Mouse (Mus musculus) limb, embryonic 11.5 days (tissue): Measurements from ENCODE around the gene Jmjd4. TPM values are rescaled to one million over a fixed set of nuclear protein-coding genes. Genes with fewer than 3 reads are reported as not detected.

Experiments used
- ATAC-seq: fragments of 200-750 bp; cut with Nextera tagmentation; 2 replicates; pipeline ENCODE4 v1.8.0; 2017; ENCODE audit warnings: low read depth; ENCODE audit not compliant: insufficient number of reproducible peaks, low FRiP score, low TSS enrichment
- DNase-seq: peaks from one replicate; pipeline ENCODE4 v3.0.0-alpha.2; 2015; ENCODE audit warnings: low spot score
- H3K27ac ChIP-seq: fragments of 300-500 bp; sonication (generic); replicated peaks from 2 replicates; pipeline ENCODE4 v1.5.1; 2014; ENCODE audit warnings: low read depth, mild to moderate bottlenecking, low read length
- H3K27me3 ChIP-seq: fragments of 300-500 bp; sonication (generic); 2 replicates; pipeline ENCODE4 v1.6.1; 2014; ENCODE audit warnings: mild to moderate bottlenecking, low read length, mixed read lengths; ENCODE audit not compliant: control insufficient read depth, insufficient read depth
- H3K36me3 ChIP-seq: fragments of 300-500 bp; sonication (generic); 2 replicates; pipeline ENCODE4 v1.6.1; 2014; ENCODE audit warnings: mild to moderate bottlenecking, low read length, moderate library complexity, mixed read lengths; ENCODE audit not compliant: control insufficient read depth, insufficient read depth
- H3K4me1 ChIP-seq: fragments of 300-500 bp; sonication (generic); 2 replicates; pipeline ENCODE4 v1.6.1; 2014; ENCODE audit warnings: low read length, mixed read lengths; ENCODE audit not compliant: control insufficient read depth, insufficient read depth
- H3K4me2 ChIP-seq: fragments of 300-500 bp; sonication (generic); 2 replicates; pipeline ENCODE4 v1.6.1; 2014; ENCODE audit warnings: low read depth, mild to moderate bottlenecking, moderate library complexity; ENCODE audit not compliant: severe bottlenecking
- H3K4me3 ChIP-seq: fragments of 300-500 bp; sonication (generic); 2 replicates; pipeline ENCODE4 v1.5.1; 2014; ENCODE audit warnings: low read depth, low read length
- H3K9ac ChIP-seq: fragments of 300-500 bp; sonication (generic); 2 replicates; pipeline ENCODE4 v1.6.1; 2014; ENCODE audit warnings: mild to moderate bottlenecking, low read length
- H3K9me3 ChIP-seq: fragments of 300-500 bp; sonication (generic); 2 replicates; pipeline ENCODE4 v1.6.1; 2016; ENCODE audit warnings: low read length; ENCODE audit not compliant: control insufficient read depth
- WGBS: fragments of 180-500 bp; shearing (Covaris S2); extraction: QIAGEN DNeasy Blood & Tissue Kit; methylation state at CpG from one replicate; pipeline ENCODE4 v1.1.7; 2014; 5-methylcytosine and 5-hydroxymethylcytosine counted together
- polyA plus RNA-seq: library from polyadenylated mRNA; unstranded; fragments of >200 nt; fragmentation: Nextera tagmentation; extraction: Ambion mirVana; gene quantifications from 2 replicates; pipeline ENCODE4 v1.2.1, GENCODE M21; 2014

Jmjd4 gene
- polyA plus RNA-seq, 1 experiment from 2014 or later, result 19.1 TPM

- Histone ChIP-seq H3K36me3 (peaks cover 20% of the 10 kb centered on the region), H3K9me3 (no peaks in the 10 kb centered on the region), H3K4me2 (peak overlapping the region; percentile 77), H3K27ac (peak overlapping the region; percentile 92), H3K4me3 (peak overlapping the region; percentile 92), H3K9ac (peak overlapping the region; percentile 86), H3K4me1 (peaks cover 14% of the 10 kb centered on the region), H3K27me3 (no peaks in the 10 kb centered on the region)
- ATAC-seq, result peak; percentile 93
- peak; percentile 96 for DNase-seq
- under 1% methylated on average over 71 of the region's 71 CpGs for WGBS
Measured at GRCm38 (mm10) chr11:59505839-59506712, 56.2 kb downstream of the Jmjd4 start.

GRCm38 (mm10) chr11:59506713-59507074 lies 56.8 kb downstream of the Jmjd4 start:
- Histone ChIP-seq H3K4me2 (peak overlapping the region; percentile 77), H3K27ac (peak overlapping the region; percentile 92), H3K9me3 (no peaks in the 10 kb centered on the region), H3K36me3 (peaks cover 18% of the 10 kb centered on the region), H3K9ac (peak overlapping the region; percentile 86), H3K4me3 (peak overlapping the region; percentile 92), H3K4me1 (peaks cover 14% of the 10 kb centered on the region), H3K27me3 (no peaks in the 10 kb centered on the region)
- under 1% methylated on average over 14 of the region's 14 CpGs for WGBS
- no peak for DNase-seq
- ATAC-seq, result 0 out of 2 replicates have a peak, but pooled peaks have one; percentile 0

Other genes with a start within 250 kb of the Jmjd4 start
- 104 and 106 TPM in 2 replicates for gene Mrpl55, start 247.6 kb upstream of the Jmjd4 start, polyA plus RNA-seq
- gene 2310033P09Rik, start 241.7 kb upstream of the Jmjd4 start, polyA plus RNA-seq, result 41.7 and 41.8 TPM in 2 replicates
- gene Arf1, start 221.8 kb upstream of the Jmjd4 start, polyA plus RNA-seq, result 647 and 649 TPM in 2 replicates
- gene Wnt3a, start 159.3 kb upstream of the Jmjd4 start, polyA plus RNA-seq, result 0.07 and 0.28 TPM in 2 replicates
- gene Wnt9a, start 143.1 kb upstream of the Jmjd4 start, polyA plus RNA-seq, result 1.1 and 1.8 TPM in 2 replicates
- gene Prss38, start 74.4 kb upstream of the Jmjd4 start, polyA plus RNA-seq, result not detected in 2 replicates
- 144 and 148 TPM in 2 replicates for gene Snap47, start 1.1 kb downstream of the Jmjd4 start, polyA plus RNA-seq
- 9.4 and 10.0 TPM in 2 replicates for gene Zfp867, start 22.4 kb downstream of the Jmjd4 start, polyA plus RNA-seq
- gene Zkscan17, start 76.7 kb downstream of the Jmjd4 start, polyA plus RNA-seq, result 31.5 and 32.2 TPM in 2 replicates
- gene Nlrp3, start 91.5 kb downstream of the Jmjd4 start, polyA plus RNA-seq, result 0.40 TPM in 1 of 2 replicates, not detected in the other
- not detected in 2 replicates for gene Olfr222, start 126.2 kb downstream of the Jmjd4 start, polyA plus RNA-seq
- gene Olfr223, start 143.2 kb downstream of the Jmjd4 start, polyA plus RNA-seq, result not detected in 2 replicates
- 71.1 and 78.9 TPM in 2 replicates for gene Mprip, start 211.3 kb downstream of the Jmjd4 start, polyA plus RNA-seq